In genomic region chr6:84498076-84498475, GRCm38 (mm10) we compare ENCODE assay signal across 21 mouse cellular contexts.
DNase-seq lines count a peak whose midpoint lies in the region; TF ChIP-seq lines count a peak whose summit lies in the region.
"Had no signal": no experiment of that assay in that cellular context is flagged by ENCODE, and none has a peak within 500 bp of the region (broad histone marks: within the 10 kb centered on the region; RNA-seq: fewer than 3 reads in every experiment).

No protein-coding gene starts in this region.

- no peaks in the 10 kb centered on the region for H3K9me3 ChIP-seq in MEL (replicated peaks; ENCODE audit: insufficient read depth, low read length)
- H3K9me3 ChIP-seq: embryonic facial prominence, embryonic 13.5 days; embryonic facial prominence, embryonic 15.5 days; forebrain, embryonic 10.5 days; forebrain, embryonic 12.5 days; G1E had no signal

- H3K36me3 ChIP-seq in MEL (ENCODE audit: control insufficient read depth in 1 of 2, insufficient read depth in 2 of 2, low read length in 2 of 2), result peaks cover 0 to 11% of the 10 kb centered on the region in 2 experiments; a peak in 2 of 4 replicates
- H3K36me3 ChIP-seq: embryonic facial prominence, embryonic 13.5 days; embryonic facial prominence, embryonic 15.5 days; forebrain, embryonic 10.5 days; forebrain, embryonic 12.5 days; G1E had no signal

- no peak overlapping the region for H3K27ac ChIP-seq in MEL (ENCODE audit: control insufficient read depth, low read depth, low read length)
- H3K27ac ChIP-seq: embryonic facial prominence, embryonic 13.5 days; embryonic facial prominence, embryonic 15.5 days; forebrain, embryonic 10.5 days; forebrain, embryonic 12.5 days had no signal

- no peak overlapping the region for H3K9ac ChIP-seq in MEL (ENCODE audit: control insufficient read depth, low read depth, low read length, poor library complexity, severe bottlenecking)
- H3K9ac ChIP-seq: embryonic facial prominence, embryonic 13.5 days; embryonic facial prominence, embryonic 15.5 days; forebrain, embryonic 12.5 days had no signal

- no peak overlapping the region for H3K4me3 ChIP-seq in MEL (ENCODE audit: control insufficient read depth in 1 of 2, insufficient read depth in 1 of 2, low read depth in 2 of 2, low read length in 2 of 2)
- H3K4me3 ChIP-seq: embryonic facial prominence, embryonic 13.5 days; embryonic facial prominence, embryonic 15.5 days; erythroblast, embryonic 14.5 days; forebrain, embryonic 10.5 days; forebrain, embryonic 12.5 days had no signal

- TF ChIP-seq POLR2A in MEL (IDR thresholded peaks at IDR 0.05; ENCODE audit: control insufficient read depth in 1 of 2, insufficient read depth in 1 of 2, low read depth in 1 of 2, low read length in 2 of 2, poor library complexity in 1 of 2), result no peak

- peak; percentile 16 to 60; a peak in 2 of 4 replicates for TF ChIP-seq EP300 in MEL (IDR thresholded peaks at IDR 0.05; ENCODE audit: low read depth in 1 of 2, low read length in 2 of 2)

- H3K79me2 ChIP-seq in MEL (ENCODE audit: control insufficient read depth, insufficient read depth, low read length, poor library complexity), result no peaks in the 10 kb centered on the region

- peaks cover 19 to 35% of the 10 kb centered on the region in 2 experiments for H3K4me1 ChIP-seq in MEL (ENCODE audit: control insufficient read depth in 1 of 2, insufficient read depth in 2 of 2, low read length in 2 of 2)

- TF ChIP-seq CTCF in MEL (IDR thresholded peaks at IDR 0.05 in 2 of 3, conservative IDR thresholded peaks at IDR 0.05 in 1 of 3; ENCODE audit: control insufficient read depth in 1 of 3, insufficient read depth in 1 of 3, low read depth in 2 of 3, low read length in 3 of 3, poor library complexity in 1 of 3, severe bottlenecking in 1 of 3), result no peak

- TF ChIP-seq RAD21 in MEL (IDR thresholded peaks at IDR 0.05; ENCODE audit: low read depth, low read length), result no peak

- H3K27me3 ChIP-seq in MEL (ENCODE audit: control insufficient read depth in 1 of 2, insufficient read depth in 2 of 2, low read length in 2 of 2), result no peaks in the 10 kb centered on the region
- H3K27me3 ChIP-seq: embryonic facial prominence, embryonic 13.5 days; embryonic facial prominence, embryonic 15.5 days; forebrain, embryonic 12.5 days had no signal

- DNase-seq in adrenal gland, adult 2 months, result peak; percentile 10
- no peak for DNase-seq in adrenal gland, adult 18-20 months (ENCODE audit: low spot score in 2 of 2)
- DNase-seq in 416B (ENCODE audit: low read depth) (peak; percentile 39), MEL (ENCODE audit: low read depth, low spot score) (peak; percentile 34)
- DNase-seq in layer of hippocampus, adult 9-10 months (ENCODE audit: low spot score), result no peak
- DNase-seq: adrenal gland, adult 8-10 months; adrenal gland, postnatal 14 days; B cell, adult 2 months; cerebellum, adult 11 months; cerebellum, adult 18-20 months; cerebellum, adult 8-10 months; cerebellum, adult 9-11 months; cerebellum, postnatal 14 days; cerebellum, postnatal 36 days; embryo, embryonic 11 days had no signal

TF ChIP-seq in MEL, 35 proteins besides CTCF, POLR2A, EP300 and RAD21:
- TF ChIP-seq GATA1 (IDR thresholded peaks at IDR 0.05; ENCODE audit: low read depth, low read length) (peak; percentile 64), POLR2AphosphoS5 (IDR thresholded peaks at IDR 0.05; ENCODE audit: borderline replicate concordance, low read depth, low read length) (no peak), ZNF384 (IDR thresholded peaks at IDR 0.05; ENCODE audit: low read depth, low read length) (no peak), MAX (IDR thresholded peaks at IDR 0.05; ENCODE audit: low read length) (peak; percentile 79), MYC (IDR thresholded peaks at IDR 0.05; ENCODE audit: low read depth, low read length) (0 out of 2 replicates have a peak, but pooled peaks have one; percentile 23), TCF12 (IDR thresholded peaks at IDR 0.05; ENCODE audit: low read depth, low read length) (peak; percentile 45; the same call in 1 of the 2 replicates), USF1 (IDR thresholded peaks at IDR 0.05; ENCODE audit: low read depth, low read length) (0 out of 2 replicates have a peak, but pooled peaks have one; percentile 43)

Comparison
In these comparisons a context has a peak if more than half of its experiments do, and no peak if none do; other contexts are left out.
1. DNase-seq: peak in adrenal gland, adult 2 months (single experiment), 416B (single experiment) and MEL (single experiment); none in adrenal gland, adult 18-20 months (0 of 2) and layer of hippocampus, adult 9-10 months (single experiment).